Mouse (Mus musculus) CH12.LX (cell line): Measurements from ENCODE around the gene Oas3.

ENCODE experiments used
- CTCF ChIP-seq, 2 experiments: IDR thresholded peaks in 1 of 2; conservative IDR thresholded peaks in 1 of 2; 2 replicates each; pipeline ENCODE4 v1.5.1; 2011 to 2012; ENCODE audit warnings: low read depth in 2 of 2, low read length in 2 of 2, improper control_type of control experiment in 1 of 2, inconsistent platforms in 1 of 2, mild to moderate bottlenecking in 1 of 2, moderate library complexity in 1 of 2
- ELF1 ChIP-seq: IDR thresholded peaks from 2 replicates; pipeline ENCODE4 v1.6.1; 2014; ENCODE audit warnings: low read depth, mild to moderate bottlenecking, inconsistent platforms, low read length, improper control_type of control experiment

- no peak for TF ChIP-seq ELF1
- TF ChIP-seq CTCF (conservative IDR thresholded peaks at IDR 0.05 in 1 of 2, IDR thresholded peaks at IDR 0.05 in 1 of 2; ENCODE audit: low read depth in 2 of 2, low read length in 2 of 2), result no peak
These were observed 48.1 kb downstream of the Oas3 start for GRCm38 (mm10) chr5:120729319-120729718.
